Mouse (Mus musculus): ENCODE data around the gene Chd3. TPM values are rescaled to one million over a fixed set of nuclear protein-coding genes. Genes with fewer than 3 reads are reported as not detected.
"Not testable (repeated sequence)": the region's sequence is repeated elsewhere in the genome, so short reads cannot be mapped to it uniquely, and the experiment has no call there.

The Chd3 gene
- polyA plus RNA-seq, 1 experiment from 2014 or later = 60.1 TPM

DNA sequence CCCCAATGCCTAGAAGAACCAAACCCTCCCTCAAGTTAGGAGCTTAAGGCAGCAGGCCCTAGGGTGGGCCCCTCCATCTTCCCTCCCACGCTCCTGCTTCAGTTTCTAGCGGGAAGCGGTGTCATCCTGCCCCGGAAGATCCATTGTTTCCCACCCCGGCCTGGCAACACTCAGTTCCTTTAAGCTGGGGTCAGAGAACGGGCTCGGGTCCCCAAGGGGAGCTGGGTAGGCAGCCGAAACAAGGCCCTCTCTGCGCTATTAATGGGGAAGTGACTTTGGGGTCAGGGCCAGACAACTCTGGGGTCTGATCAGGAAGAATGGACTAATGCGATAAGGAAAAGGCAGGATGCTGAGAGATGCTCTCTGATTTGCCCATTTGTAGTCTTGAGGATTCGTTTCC is 27.6 kb upstream of the Chd3 start:
- Histone ChIP-seq H3K4me2 (ENCODE audit: low read depth) (peak overlapping the region; percentile 78), H3K27me3 (ENCODE audit: control insufficient read depth, insufficient read depth, low read length) (0 out of 2 replicates have a peak, but pooled peaks cover 4% of the 10 kb centered on the region), H3K9ac (ENCODE audit: low read length) (no peak overlapping the region), H3K4me1 (ENCODE audit: control insufficient read depth, insufficient read depth, low read length) (peaks cover 23% of the 10 kb centered on the region), H3K4me3 (ENCODE audit: low read depth, low read length) (peak overlapping the region; percentile 63; the same call in 1 of the 2 replicates), H3K27ac (ENCODE audit: low read depth, low read length) (0 out of 2 replicates have a peak overlapping the region, but pooled peaks have one; percentile 34), H3K9me3 (ENCODE audit: control insufficient read depth, low read length) (no peaks in the 10 kb centered on the region), H3K36me3 (ENCODE audit: control insufficient read depth, insufficient read depth, low read length) (peaks cover 22% of the 10 kb centered on the region)
- WGBS = 32% methylated on average over 11 of the region's 11 CpGs
- DNase-seq (ENCODE audit: low spot score) (no peak), ATAC-seq (ENCODE audit: insufficient read depth, low FRiP score, low TSS enrichment) (no peak)

DNA sequence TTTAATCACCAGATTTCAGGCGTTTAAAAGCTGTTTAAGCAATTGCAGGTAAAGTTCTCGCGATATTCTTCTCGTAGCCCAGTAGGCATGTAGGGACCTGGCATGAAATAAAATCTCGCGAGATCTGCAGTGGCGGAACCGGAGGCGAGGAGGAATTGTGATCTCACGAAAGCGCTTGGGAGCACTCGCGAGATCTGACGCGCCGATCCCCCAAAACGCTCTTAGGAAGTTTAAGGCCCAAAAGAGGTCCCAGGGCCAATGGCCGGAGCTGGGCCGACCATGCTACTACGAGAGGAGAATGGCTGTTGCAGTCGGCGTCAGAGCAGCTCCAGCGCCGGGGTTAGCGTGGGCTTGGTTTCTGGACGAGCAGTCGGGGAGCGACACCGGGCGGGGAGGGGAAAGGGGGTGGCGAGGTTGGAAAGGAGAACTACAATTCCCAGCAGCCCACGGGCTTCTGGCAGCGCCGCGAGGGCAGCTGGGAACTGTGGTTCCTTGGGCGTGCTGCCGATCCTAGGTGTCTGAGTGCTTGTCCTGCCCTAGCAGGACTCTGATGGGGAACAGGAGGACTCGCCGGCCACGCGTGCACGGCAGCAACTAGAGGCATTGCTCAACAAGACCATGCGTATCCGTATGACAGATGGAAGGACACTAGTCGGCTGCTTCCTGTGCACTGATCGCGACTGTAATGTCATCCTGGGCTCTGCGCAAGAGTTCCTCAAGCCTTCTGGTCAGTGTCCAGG is 26.6 kb upstream of the Chd3 start:
- no peaks in the 10 kb centered on the region for H3K9me3 ChIP-seq (ENCODE audit: control insufficient read depth, low read length)
- H3K36me3 ChIP-seq (ENCODE audit: control insufficient read depth, insufficient read depth, low read length) = peaks cover 13% of the 10 kb centered on the region
- peaks cover 23% of the 10 kb centered on the region for H3K4me1 ChIP-seq (ENCODE audit: control insufficient read depth, insufficient read depth, low read length)
- H3K4me2 ChIP-seq (ENCODE audit: low read depth) = peak overlapping the region; percentile 78
- under 1% methylated on average over 48 of the region's 48 CpGs for WGBS
- ATAC-seq (ENCODE audit: insufficient read depth, low FRiP score, low TSS enrichment) = peak; percentile 82
- 0 out of 2 replicates have a peak, but pooled peaks cover 4% of the 10 kb centered on the region for H3K27me3 ChIP-seq (ENCODE audit: control insufficient read depth, insufficient read depth, low read length)
- peak overlapping the region; percentile 83 for H3K27ac ChIP-seq (ENCODE audit: low read depth, low read length)
- peak overlapping the region; percentile 96 for H3K9ac ChIP-seq (ENCODE audit: low read length)
- DNase-seq (ENCODE audit: low spot score) = peak; percentile 97
- H3K4me3 ChIP-seq (ENCODE audit: low read depth, low read length) = peak overlapping the region; percentile 63

DNA sequence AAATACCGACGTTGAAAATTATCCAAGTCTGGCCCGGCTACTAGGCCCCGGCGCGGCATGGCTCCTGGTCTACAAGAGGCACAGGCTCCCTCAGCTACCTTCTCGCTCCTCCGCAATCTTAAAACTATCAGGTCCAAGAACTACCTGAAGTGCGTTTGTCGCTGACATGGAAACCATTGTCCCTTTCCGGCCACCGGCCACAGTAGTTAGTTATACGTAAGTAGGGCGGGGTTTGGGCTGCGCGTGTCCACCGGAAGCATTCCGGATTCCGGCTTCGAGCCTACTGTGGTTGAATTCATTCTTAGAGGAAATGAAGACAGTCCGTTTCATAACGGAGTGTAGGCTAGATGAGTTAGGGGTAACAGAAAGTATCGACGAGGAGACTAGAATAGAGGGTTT is 26.0 kb upstream of the Chd3 start, which contains the start of the genes Naa38 and Cyb5d1:
Gene Naa38 (plus strand): TSS at position 253 of the 399 bp plus-strand sequence.
Gene Cyb5d1 (minus strand): TSS at position 397 of the 399 bp plus-strand sequence.
- Histone ChIP-seq H3K4me3 (ENCODE audit: low read depth, low read length) (peak within 1 kb of the TSS; percentile 63), H3K9ac (ENCODE audit: low read length) (peak within 1 kb of the TSS; percentile 96), H3K4me2 (ENCODE audit: low read depth) (peak within 1 kb of the TSS; percentile 78), H3K27ac (ENCODE audit: low read depth, low read length) (peak within 1 kb of the TSS; percentile 83), H3K4me1 (ENCODE audit: control insufficient read depth, insufficient read depth, low read length) (peaks cover 23% of the 10 kb centered on the region)
- ATAC-seq (ENCODE audit: insufficient read depth, low FRiP score, low TSS enrichment) (peak; percentile 73), DNase-seq (ENCODE audit: low spot score) (peak; percentile 88)
- H3K36me3 ChIP-seq (ENCODE audit: control insufficient read depth, insufficient read depth, low read length); H3K9me3 ChIP-seq (ENCODE audit: control insufficient read depth, low read length); H3K27me3 ChIP-seq (ENCODE audit: control insufficient read depth, insufficient read depth, low read length): not testable (repeated sequence)
- 1% methylated on average over 21 of the region's 24 CpGs for WGBS

DNA sequence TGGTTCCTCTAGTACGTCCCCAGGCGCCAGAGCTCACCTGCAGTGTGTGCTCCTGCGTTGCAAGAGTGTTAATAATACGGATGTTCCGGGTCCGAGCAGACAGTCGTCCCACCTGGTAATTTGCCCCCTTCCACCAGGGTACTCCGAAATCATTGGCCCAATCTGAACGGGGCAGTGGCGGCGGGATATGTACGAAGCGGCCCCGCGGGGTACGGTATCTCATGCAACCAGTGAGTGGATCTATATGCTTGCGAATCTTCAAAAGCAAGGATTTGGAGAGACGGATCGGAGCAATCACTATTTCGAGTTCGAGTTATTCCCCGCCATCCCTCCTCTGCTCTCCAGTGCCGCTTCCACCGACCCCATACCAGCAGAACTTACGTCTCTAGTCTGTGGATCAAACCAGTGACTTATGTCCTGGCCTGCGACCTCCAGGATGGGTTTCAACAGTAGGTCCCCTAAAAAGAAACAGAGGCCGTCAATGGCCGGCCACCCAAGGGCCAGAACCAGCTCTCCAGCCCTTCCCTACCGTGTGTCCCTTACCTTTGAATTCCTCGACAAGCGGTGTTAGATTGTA is 25.5 kb upstream of the Chd3 start:
- H3K27ac ChIP-seq (ENCODE audit: low read depth, low read length); H3K9me3 ChIP-seq (ENCODE audit: control insufficient read depth, low read length); H3K27me3 ChIP-seq (ENCODE audit: control insufficient read depth, insufficient read depth, low read length); H3K36me3 ChIP-seq (ENCODE audit: control insufficient read depth, insufficient read depth, low read length); ATAC-seq (ENCODE audit: insufficient read depth, low FRiP score, low TSS enrichment): not testable (repeated sequence)
- 3% methylated on average over 31 of the region's 31 CpGs for WGBS
- Histone ChIP-seq H3K9ac (ENCODE audit: low read length) (peak overlapping the region; percentile 96), H3K4me1 (ENCODE audit: control insufficient read depth, insufficient read depth, low read length) (peaks cover 21% of the 10 kb centered on the region), H3K4me2 (ENCODE audit: low read depth) (peak overlapping the region; percentile 78), H3K4me3 (ENCODE audit: low read depth, low read length) (peak overlapping the region; percentile 63)
- peak; percentile 26 for DNase-seq (ENCODE audit: low spot score)

DNA sequence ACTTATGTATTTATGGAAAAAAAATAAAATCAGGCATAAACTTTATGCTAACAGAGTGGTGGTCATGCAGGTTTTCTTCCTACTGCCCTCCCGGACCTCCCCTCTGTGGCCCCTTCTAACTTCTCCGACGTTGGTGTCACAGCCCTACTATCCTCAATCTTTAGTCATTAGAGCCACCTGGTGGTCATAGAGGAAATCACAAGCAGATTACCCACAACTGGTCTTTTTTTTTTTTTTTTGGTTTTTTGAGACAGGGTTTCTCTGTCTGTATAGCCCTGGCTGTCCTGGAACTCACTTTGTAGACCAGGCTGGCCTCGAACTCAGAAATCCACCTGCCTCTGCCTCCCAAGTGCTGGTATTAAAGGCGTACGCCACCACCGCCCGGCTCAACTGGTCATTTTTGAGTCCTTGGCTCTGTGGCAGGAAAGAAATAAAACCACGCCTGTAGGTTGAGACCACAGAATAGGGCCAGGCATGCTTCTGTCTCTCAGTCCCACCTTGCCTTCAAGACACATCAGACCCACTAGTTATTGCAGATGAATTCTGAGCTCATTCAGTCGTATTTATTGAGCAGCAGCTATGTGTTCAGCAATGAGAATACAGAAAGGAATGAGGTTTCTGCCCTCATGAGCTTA is 21.3 kb upstream of the Chd3 start:
- no peak overlapping the region for H3K9ac ChIP-seq (ENCODE audit: low read length)
- no peak overlapping the region for H3K4me3 ChIP-seq (ENCODE audit: low read depth, low read length)
- no peak overlapping the region for H3K4me2 ChIP-seq (ENCODE audit: low read depth)
- no peaks in the 10 kb centered on the region for H3K27me3 ChIP-seq (ENCODE audit: control insufficient read depth, insufficient read depth, low read length)
- H3K27ac ChIP-seq (ENCODE audit: low read depth, low read length) = no peak overlapping the region
- ATAC-seq (ENCODE audit: insufficient read depth, low FRiP score, low TSS enrichment) = no peak
- H3K9me3 ChIP-seq (ENCODE audit: control insufficient read depth, low read length) = no peaks in the 10 kb centered on the region
- H3K4me1 ChIP-seq (ENCODE audit: control insufficient read depth, insufficient read depth, low read length) = no peaks in the 10 kb centered on the region; the same call in 1 of the 2 replicates
- WGBS = 53% methylated on average over 10 of the region's 10 CpGs
- peak; percentile 58 for DNase-seq (ENCODE audit: low spot score)
- no peaks in the 10 kb centered on the region for H3K36me3 ChIP-seq (ENCODE audit: control insufficient read depth, insufficient read depth, low read length)

DNA sequence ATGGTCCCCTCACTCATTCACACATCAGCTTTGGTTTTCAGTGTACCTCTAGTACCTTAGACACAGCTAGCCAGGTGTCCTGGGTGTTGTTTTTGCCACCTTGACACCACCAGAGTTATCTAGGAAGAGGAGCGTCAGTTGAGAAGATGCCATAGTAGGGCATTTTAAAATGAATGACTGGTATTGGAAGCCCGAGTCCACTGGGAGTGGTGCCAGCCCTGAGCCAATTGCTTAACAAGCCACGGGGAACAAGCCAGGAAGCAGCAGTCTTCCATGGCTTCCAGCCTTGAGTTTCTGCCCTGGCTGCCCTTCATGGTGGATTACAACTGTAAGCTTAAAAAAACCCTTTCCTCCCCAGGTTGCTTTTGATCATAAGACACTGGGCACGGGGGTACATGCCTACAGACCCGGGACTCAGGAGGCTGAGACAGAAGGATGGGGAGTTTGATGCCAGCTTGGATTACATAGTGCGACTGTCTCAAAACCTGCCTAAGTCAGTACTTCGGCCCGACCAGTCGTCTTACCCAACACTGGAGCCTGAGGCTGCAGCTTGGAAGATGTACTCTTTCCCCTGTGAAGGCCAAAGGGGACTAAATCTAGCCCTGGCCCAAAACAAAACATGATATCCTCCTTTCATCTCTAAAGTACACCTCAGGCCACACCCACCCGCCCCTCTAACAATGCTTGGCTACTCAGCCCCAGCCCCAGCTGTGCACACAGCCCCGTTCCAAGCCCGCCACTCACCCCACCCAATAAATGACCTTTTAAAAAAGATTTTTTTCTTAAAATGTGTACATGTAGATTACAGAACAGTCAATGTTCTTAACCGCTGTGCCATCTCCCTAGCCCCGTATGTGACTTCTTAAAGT is 20.6 kb upstream of the Chd3 start:
- Histone ChIP-seq H3K27ac (ENCODE audit: low read depth, low read length) (no peak overlapping the region), H3K27me3 (ENCODE audit: control insufficient read depth, insufficient read depth, low read length) (no peaks in the 10 kb centered on the region), H3K4me3 (ENCODE audit: low read depth, low read length) (no peak overlapping the region), H3K9me3 (ENCODE audit: control insufficient read depth, low read length) (no peaks in the 10 kb centered on the region), H3K9ac (ENCODE audit: low read length) (no peak overlapping the region), H3K4me2 (ENCODE audit: low read depth) (no peak overlapping the region), H3K4me1 (ENCODE audit: control insufficient read depth, insufficient read depth, low read length) (no peaks in the 10 kb centered on the region; the same call in 1 of the 2 replicates), H3K36me3 (ENCODE audit: control insufficient read depth, insufficient read depth, low read length) (no peaks in the 10 kb centered on the region)
- 65% methylated on average over 14 of the region's 14 CpGs for WGBS
- no peak for ATAC-seq (ENCODE audit: insufficient read depth, low FRiP score, low TSS enrichment)
- no peak for DNase-seq (ENCODE audit: low spot score)

DNA sequence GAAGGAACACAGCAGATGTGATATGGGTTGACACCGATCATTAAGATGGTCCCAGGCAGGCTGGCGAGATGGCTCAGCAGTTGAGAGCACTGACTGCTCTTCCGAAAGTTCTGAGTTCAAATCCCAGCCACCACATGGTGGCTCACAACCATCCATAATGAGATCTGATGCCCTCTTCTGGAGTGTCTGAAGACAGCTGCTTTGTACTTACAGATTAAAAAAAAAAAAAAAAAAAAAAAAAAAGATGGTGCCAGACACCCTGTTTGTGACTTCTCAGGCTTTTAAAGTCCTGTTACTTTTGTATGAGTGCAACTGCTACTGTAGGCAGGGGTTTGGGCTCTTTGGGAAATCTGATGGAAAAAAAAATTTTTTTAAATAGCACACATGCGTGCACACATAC is 19.5 kb upstream of the Chd3 start:
- Histone ChIP-seq H3K4me1 (ENCODE audit: control insufficient read depth, insufficient read depth, low read length) (no peaks in the 10 kb centered on the region), H3K4me3 (ENCODE audit: low read depth, low read length) (no peak overlapping the region), H3K4me2 (ENCODE audit: low read depth) (no peak overlapping the region), H3K27me3 (ENCODE audit: control insufficient read depth, insufficient read depth, low read length) (no peaks in the 10 kb centered on the region), H3K27ac (ENCODE audit: low read depth, low read length) (no peak overlapping the region), H3K36me3 (ENCODE audit: control insufficient read depth, insufficient read depth, low read length) (no peaks in the 10 kb centered on the region), H3K9me3 (ENCODE audit: control insufficient read depth, low read length) (no peaks in the 10 kb centered on the region), H3K9ac (ENCODE audit: low read length) (no peak overlapping the region)
- no peak for ATAC-seq (ENCODE audit: insufficient read depth, low FRiP score, low TSS enrichment)
- 92% methylated on average over 4 of the region's 4 CpGs for WGBS
- no peak for DNase-seq (ENCODE audit: low spot score)

DNA sequence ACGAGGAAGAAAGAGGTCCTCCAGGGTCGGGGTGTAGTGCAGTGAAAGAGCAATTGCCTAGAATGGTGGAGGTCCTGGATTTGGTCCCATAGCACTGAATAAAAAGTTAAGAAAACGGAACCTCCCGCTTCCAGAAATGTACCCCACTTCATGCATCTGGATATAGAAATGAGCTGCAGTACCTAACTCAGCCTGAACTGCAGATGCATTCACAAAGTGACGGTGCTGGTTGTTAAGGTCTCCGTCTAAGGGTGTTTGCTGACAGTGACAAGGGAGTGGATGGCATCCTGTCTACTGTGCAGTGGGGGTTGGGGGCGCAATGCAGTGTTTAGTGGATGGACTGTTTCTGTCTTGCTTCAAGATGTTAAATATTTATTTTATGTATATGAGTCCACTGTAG is 17.6 kb upstream of the Chd3 start:
- 84% methylated on average over 7 of the region's 7 CpGs for WGBS
- H3K36me3 ChIP-seq (ENCODE audit: control insufficient read depth, insufficient read depth, low read length) = no peaks in the 10 kb centered on the region

More for the DNA sequence above, 17.6 kb upstream of the Chd3 start:
- Histone ChIP-seq H3K27me3 (ENCODE audit: control insufficient read depth, insufficient read depth, low read length) (no peaks in the 10 kb centered on the region), H3K4me1 (ENCODE audit: control insufficient read depth, insufficient read depth, low read length) (no peaks in the 10 kb centered on the region), H3K9me3 (ENCODE audit: control insufficient read depth, low read length) (no peaks in the 10 kb centered on the region), H3K9ac (ENCODE audit: low read length) (no peak overlapping the region), H3K27ac (ENCODE audit: low read depth, low read length) (no peak overlapping the region), H3K4me3 (ENCODE audit: low read depth, low read length) (no peak overlapping the region), H3K4me2 (ENCODE audit: low read depth) (no peak overlapping the region)
- ATAC-seq (ENCODE audit: insufficient read depth, low FRiP score, low TSS enrichment) (no peak), DNase-seq (ENCODE audit: low spot score) (no peak)

Measured in neural tube, embryonic 11.5 days (tissue).